Mouse (Mus musculus): Measurements from ENCODE around the gene Fmo3. TPM values are rescaled to one million over a fixed set of nuclear protein-coding genes. Genes with fewer than 3 reads are reported as not detected.
A peak's percentile ranks its signal among the peaks of the same experiment; 100 is the strongest.

Fmo3 gene
- not detected for total RNA-seq (2021)
- long read RNA-seq, experiment 1, result 0 reads
- long read RNA-seq, experiment 2, result 0 reads

GRCm38 (mm10) chr1:162984428-162984827 is at the start of gene Fmo3:
TSS of gene Fmo3 (minus strand) at chr1:162984528.
- intact Hi-C loops (cut with DNase I; ENCODE audit: low total_unique reads), result no loop called here
- DNase-seq, result no peak

GRCm38 (mm10) chr1:163023075-163023474 is 38.7 kb upstream of the Fmo3 start:
- intact Hi-C loops (cut with DNase I; ENCODE audit: low total_unique reads), result no loop called here
- DNase-seq, result no peak

GRCm38 (mm10) chr1:163009220-163009619 is 24.9 kb upstream of the Fmo3 start:
- DNase-seq, result no peak
- intact Hi-C loops (cut with DNase I; ENCODE audit: low total_unique reads), result no loop called here

GRCm38 (mm10) chr1:163003496-163003895 is 19.2 kb upstream of the Fmo3 start:
- no peak for DNase-seq
- intact Hi-C loops (cut with DNase I; ENCODE audit: low total_unique reads), result no loop called here

- intact Hi-C loops (cut with DNase I; ENCODE audit: low total_unique reads), result no loop called here
Observed at GRCm38 (mm10) chr1:163001271-163001829, 17.0 kb upstream of the Fmo3 start.

GRCm38 (mm10) chr1:162987546-162987945 is 3.2 kb upstream of the Fmo3 start:
- DNase-seq, result no peak
- intact Hi-C loops (cut with DNase I; ENCODE audit: low total_unique reads), result no loop called here

More at GRCm38 (mm10) chr1:163001271-163001829, 17.0 kb upstream of the Fmo3 start:
- DNase-seq, result no peak

- intact Hi-C loops (cut with DNase I; ENCODE audit: low total_unique reads), result no loop called here
Observed at GRCm38 (mm10) chr1:162986777-162987176, 2.4 kb upstream of the Fmo3 start.

GRCm38 (mm10) chr1:162986121-162986748 is 1.9 kb upstream of the Fmo3 start:
- DNase-seq, result no peak
- intact Hi-C loops (cut with DNase I; ENCODE audit: low total_unique reads), result no loop called here

More at GRCm38 (mm10) chr1:162986777-162987176, 2.4 kb upstream of the Fmo3 start:
- no peak for DNase-seq

GRCm38 (mm10) chr1:162963556-162963955 is 20.8 kb downstream of the Fmo3 start:
- DNase-seq, result no peak
- intact Hi-C loops (cut with DNase I; ENCODE audit: low total_unique reads), result no loop called here

- intact Hi-C loops (cut with DNase I; ENCODE audit: low total_unique reads), result no loop called here
- DNase-seq, result no peak
Observed at GRCm38 (mm10) chr1:162957422-162957821, 26.9 kb downstream of the Fmo3 start.

GRCm38 (mm10) chr1:162953079-162953478 is 31.2 kb downstream of the Fmo3 start:
- DNase-seq, result no peak
- intact Hi-C loops (cut with DNase I; ENCODE audit: low total_unique reads), result no loop called here

GRCm38 (mm10) chr1:162949763-162950162 is 34.6 kb downstream of the Fmo3 start:
- intact Hi-C loops (cut with DNase I; ENCODE audit: low total_unique reads), result no loop called here

GRCm38 (mm10) chr1:162947934-162948333 is 36.4 kb downstream of the Fmo3 start:
- intact Hi-C loops (cut with DNase I; ENCODE audit: low total_unique reads), result no loop called here
- no peak for DNase-seq

More at GRCm38 (mm10) chr1:162949763-162950162, 34.6 kb downstream of the Fmo3 start:
- DNase-seq, result no peak

GRCm38 (mm10) chr1:162946837-162947558 is 37.3 kb downstream of the Fmo3 start:
- no peak for DNase-seq
- intact Hi-C loops (cut with DNase I; ENCODE audit: low total_unique reads), result no loop called here

- DNase-seq, result no peak
- intact Hi-C loops (cut with DNase I; ENCODE audit: low total_unique reads), result no loop called here
Observed at GRCm38 (mm10) chr1:162943700-162944099, 40.6 kb downstream of the Fmo3 start.

GRCm38 (mm10) chr1:162938696-162939351 is 45.5 kb downstream of the Fmo3 start:
- DNase-seq, result peak; percentile 40
- intact Hi-C loops (cut with DNase I; ENCODE audit: low total_unique reads), result no loop called here

- intact Hi-C loops (cut with DNase I; ENCODE audit: low total_unique reads), result no loop called here
- DNase-seq, result no peak
Observed at GRCm38 (mm10) chr1:162937970-162938695, 46.2 kb downstream of the Fmo3 start.

GRCm38 (mm10) chr1:162937415-162937814 is 46.9 kb downstream of the Fmo3 start, which contains the start of gene Fmo6:
TSS of gene Fmo6 (minus strand) at chr1:162937515.
- DNase-seq, result no peak
- intact Hi-C loops (cut with DNase I; ENCODE audit: low total_unique reads), result no loop called here

GRCm38 (mm10) chr1:162934374-162935012 is 49.8 kb downstream of the Fmo3 start:
- DNase-seq, result no peak

More at GRCm38 (mm10) chr1:162934374-162935012, 49.8 kb downstream of the Fmo3 start:
- intact Hi-C loops (cut with DNase I; ENCODE audit: low total_unique reads), result no loop called here
